Mouse (Mus musculus) left cerebral cortex, postnatal 25 days (tissue): ENCODE measurements around the gene Atp10a. TPM values are rescaled to one million over a fixed set of nuclear protein-coding genes. Genes with fewer than 3 reads are reported as not detected.
"Not testable (repeated sequence)": the region's sequence is repeated elsewhere in the genome, so short reads cannot be mapped to it uniquely, and the experiment has no call there.

Source experiments
- DNase-seq, 2 experiments: peaks; one replicate each; pipeline ENCODE4 v3.0.0; 2022; ENCODE audit warnings: low spot score in 2 of 2, mixed read lengths in 1 of 2
- intact Hi-C: fragments of 180-260 bp; cut with DNase I; formaldehyde crosslinking; loops from one replicate; pipeline ENCODE4 v1.15.1; 2025
- total RNA-seq, 2 experiments: library from RNA; stranded (reverse); gene quantifications; 2 replicates each; pipeline ENCODE4 v1.2.3; 2021

Gene Atp10a
- total RNA-seq, 2 experiments from 2014 or later = 6.3 to 9.0 TPM

DNA sequence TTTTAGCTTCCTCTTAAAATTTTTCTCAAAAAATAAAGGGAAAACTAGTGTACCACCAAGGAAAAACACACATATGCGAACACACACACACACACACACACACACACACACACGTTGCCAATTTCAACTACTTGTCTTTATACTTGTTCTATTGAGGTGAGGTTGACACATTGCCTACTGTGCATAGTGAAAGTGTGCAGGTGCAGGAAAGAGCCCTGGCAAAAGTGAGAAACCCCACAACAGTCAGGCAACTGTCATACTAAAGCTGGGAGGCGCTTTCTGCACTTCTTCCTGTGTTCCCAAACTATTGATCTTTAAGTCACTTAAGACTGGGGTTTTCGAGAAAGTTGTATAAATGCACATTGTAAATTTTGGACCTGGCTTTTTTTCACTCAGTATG, 103.3 kb downstream of the Atp10a start:
- intact Hi-C loops = loop anchor here (10.0 kb wide), 1 partner anchor 354 kb away; no protein-coding TSS in a partner anchor
- no peak for DNase-seq

GRCm38 (mm10) chr7:58767257-58767656, 111.3 kb downstream of the Atp10a start:
- intact Hi-C loops = loop anchor here (5.0 kb wide), 1 partner anchor 160 kb away; no protein-coding TSS in a partner anchor
- DNase-seq = peak; percentile 49 to 66

DNA sequence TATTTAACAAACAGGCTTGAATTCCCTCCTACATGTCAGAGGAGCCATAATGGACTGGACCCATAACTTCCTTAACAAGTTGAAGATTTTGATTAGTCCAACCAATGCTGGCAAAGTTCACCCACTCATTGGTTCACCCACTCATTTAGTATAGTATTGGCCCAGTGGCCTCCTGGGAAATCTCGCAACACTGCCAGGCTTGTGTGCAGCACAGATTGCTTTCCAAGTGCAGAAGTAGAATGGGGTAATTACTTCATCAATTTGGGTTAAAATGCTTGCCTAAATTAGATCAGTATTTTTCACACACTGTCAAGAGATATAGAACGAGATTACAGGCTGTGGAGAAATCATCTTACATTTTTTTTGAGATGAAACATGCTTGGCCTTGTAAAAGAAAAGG, 112.3 kb downstream of the Atp10a start:
- DNase-seq = peak in 1 of 2 experiments; percentile 29
- intact Hi-C loops = loop anchor here (5.0 kb wide), 1 partner anchor 159 kb away; no protein-coding TSS in a partner anchor

DNA sequence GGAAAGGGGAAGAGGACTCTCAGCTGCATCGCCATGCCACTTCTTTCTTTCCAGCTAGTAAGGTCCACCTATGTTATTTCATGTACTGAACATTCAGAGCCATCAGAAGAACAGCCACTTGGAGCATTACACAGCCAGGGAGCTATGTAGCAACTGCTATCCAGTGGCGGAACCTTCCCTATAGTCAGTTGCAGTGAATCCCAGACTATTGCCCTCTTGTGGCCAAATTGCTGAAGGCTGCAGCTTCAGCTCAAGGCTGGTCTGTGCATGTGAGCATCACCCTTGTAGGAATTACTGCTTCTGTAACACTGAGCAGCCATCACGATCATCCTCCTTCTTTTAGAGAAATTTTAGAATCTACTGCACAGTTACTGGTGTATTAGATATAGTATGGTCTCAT, 114.3 kb downstream of the Atp10a start:
- DNase-seq = peak in 1 of 2 experiments; percentile 31
- intact Hi-C loops = no loop called here

GRCm38 (mm10) chr7:58772048-58772690, 116.2 kb downstream of the Atp10a start:
- peak in 1 of 2 experiments; percentile 64 for DNase-seq
- intact Hi-C loops = loop anchor here (2.0 kb wide), 1 partner anchor 73 kb away; no protein-coding TSS in a partner anchor

- DNase-seq = no peak
- intact Hi-C loops = no loop called here
Measured at GRCm38 (mm10) chr7:58779146-58779545, 123.2 kb downstream of the Atp10a start.

GRCm38 (mm10) chr7:58786986-58787385, 131.0 kb downstream of the Atp10a start:
- intact Hi-C loops = no loop called here
- no peak for DNase-seq

DNA sequence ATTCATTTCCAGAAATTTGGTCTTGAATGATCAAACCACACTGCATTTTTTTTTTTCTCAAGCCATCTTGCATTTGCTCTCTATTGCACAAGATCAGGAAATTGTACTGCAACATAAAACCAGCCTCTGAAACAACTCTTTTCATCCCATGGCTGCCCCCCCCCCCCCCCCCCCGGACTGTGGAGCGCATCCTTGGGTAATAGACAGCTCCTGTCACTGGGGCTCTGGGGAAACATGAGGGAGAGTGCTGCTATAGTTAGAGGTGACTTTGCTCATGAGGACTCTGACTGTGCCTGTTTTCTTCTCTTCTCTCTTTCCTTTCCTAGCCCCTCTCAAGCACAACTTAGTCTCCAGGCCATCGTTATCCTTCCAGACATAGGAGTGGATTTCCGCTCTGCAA, 131.6 kb downstream of the Atp10a start:
- no peak for DNase-seq
- intact Hi-C loops = no loop called here

GRCm38 (mm10) chr7:58788424-58789261, 132.7 kb downstream of the Atp10a start:
- DNase-seq = peak; percentile 25 to 46
- intact Hi-C loops = no loop called here

- intact Hi-C loops = no loop called here
- DNase-seq = no peak
Measured at GRCm38 (mm10) chr7:58797281-58797680, 141.3 kb downstream of the Atp10a start.

- DNase-seq = peak in 1 of 2 experiments; percentile 68
- intact Hi-C loops = no loop called here
Measured at GRCm38 (mm10) chr7:58800916-58801315, 144.9 kb downstream of the Atp10a start.

DNA sequence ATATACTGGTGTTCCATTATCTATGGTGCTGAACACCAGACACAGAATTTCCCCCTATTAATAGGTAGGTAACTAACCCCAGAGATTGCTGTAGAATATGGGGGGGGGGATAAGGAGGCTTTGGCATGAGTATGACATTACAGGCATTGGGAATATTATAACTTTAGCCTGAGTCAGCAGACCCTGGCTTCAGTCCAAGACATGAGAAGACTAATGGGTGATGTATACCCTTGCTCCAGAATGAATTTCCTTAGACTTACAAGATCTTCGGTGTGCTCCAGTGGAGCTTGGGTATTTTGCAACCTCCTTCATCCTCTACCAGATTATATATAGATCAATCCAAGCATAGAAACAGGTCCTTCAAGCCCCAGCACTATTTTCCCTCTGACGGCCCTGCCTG, 145.8 kb downstream of the Atp10a start:
- no peak for DNase-seq
- intact Hi-C loops = no loop called here

DNA sequence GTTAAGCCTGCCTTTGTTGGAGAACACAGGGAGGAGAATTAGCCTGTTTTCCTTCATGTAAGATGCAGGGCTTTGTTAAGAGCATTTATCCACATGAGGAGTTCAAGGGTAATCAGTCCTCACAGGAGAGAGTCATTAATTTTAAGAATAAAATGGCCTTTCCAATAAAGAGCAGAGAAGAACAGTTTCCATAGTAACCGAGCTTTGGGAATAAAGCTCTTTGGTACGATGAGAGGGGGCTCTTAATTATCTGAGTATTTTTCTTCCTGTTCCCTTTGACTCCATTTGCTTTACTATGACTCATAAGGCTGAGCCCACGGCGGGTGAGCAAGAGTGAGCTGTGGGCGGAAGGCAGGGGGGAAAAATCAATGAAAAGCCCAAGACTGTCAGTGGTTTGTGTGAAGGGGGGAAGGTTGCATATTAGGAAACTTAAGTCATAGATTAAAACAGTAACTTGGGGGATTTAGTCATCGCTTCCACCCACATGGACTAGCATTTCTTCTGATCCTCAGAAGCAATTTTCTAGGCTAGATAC, 166.2 kb downstream of the Atp10a start:
- intact Hi-C loops = no loop called here
- DNase-seq = peak in 1 of 2 experiments; percentile 57

DNA sequence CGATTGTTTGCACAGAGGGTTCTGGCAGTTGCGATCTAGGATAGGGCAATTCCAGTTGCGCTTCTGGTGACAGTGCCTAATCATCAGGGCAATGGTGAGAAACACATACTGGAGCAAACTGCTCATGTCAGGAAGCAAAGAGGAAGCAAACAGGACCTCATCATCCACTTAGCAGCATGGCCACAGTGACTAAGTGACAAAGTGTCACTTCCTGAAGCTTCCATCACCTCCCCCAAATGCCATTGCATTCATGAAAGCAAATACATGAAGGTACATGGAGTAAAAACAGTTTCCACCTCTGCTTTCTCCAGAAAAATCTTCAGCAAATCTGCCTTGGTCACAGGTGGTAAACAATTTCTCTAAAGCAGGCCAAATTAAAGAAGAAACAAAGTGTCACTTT, 168.7 kb downstream of the Atp10a start:
- intact Hi-C loops = no loop called here
- DNase-seq = no peak

DNA sequence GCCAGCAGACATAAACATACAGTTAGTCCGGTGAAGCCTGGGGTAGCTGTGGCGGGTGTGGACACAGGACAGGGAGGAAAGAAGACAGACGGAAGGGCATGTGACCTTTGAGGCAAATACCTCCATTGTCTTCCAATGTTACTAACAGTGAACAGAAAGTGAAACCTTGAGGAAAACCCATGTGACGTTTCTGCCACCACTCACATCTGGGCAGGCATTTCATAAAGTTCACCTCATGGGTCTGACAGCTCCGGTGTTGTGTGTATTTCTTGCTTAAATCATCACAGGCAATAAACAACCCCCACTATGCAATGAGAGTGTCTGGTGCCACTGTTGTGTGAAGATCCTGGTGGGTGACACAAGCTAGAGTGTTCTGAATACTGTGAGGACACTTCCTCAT, 173.1 kb downstream of the Atp10a start:
- intact Hi-C loops = no loop called here
- no peak for DNase-seq

DNA sequence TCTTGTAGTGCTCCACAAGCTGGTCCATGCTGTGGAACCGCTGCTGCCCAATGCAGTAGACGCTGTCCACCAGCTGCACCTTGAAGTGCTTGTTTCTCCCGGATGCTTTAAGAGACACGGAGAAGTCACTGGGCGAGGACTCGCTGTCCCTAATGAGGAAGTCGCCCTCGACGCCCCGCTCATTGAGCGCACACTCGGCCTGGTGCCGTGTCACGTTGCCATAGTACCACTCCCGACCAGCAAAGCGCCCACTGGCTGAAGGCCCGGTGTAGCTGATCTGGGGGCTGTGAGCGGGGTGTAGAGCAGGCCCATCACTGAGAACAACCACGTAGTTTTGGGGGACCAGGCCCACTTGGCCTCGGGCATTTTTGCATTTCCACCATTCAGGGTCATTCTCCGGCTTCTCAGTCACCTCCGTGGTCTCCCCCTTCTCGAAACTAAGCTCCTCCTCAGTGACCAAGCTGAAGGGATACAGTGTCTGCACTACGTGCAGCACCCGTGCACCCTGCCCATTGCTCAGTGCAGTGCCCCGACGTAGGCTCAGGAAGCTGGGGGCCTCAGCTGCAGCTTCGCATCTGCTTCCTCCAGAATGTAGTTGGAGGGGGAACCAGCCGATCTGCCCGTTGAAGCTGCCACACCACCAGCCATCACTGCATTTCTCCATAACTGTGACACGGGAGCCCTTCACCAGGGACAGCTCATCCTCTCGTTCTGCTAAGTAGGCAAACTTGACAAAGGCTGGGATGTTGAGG, 181.1 kb downstream of the Atp10a start:
- intact Hi-C loops = not testable (repeated sequence)

DNA sequence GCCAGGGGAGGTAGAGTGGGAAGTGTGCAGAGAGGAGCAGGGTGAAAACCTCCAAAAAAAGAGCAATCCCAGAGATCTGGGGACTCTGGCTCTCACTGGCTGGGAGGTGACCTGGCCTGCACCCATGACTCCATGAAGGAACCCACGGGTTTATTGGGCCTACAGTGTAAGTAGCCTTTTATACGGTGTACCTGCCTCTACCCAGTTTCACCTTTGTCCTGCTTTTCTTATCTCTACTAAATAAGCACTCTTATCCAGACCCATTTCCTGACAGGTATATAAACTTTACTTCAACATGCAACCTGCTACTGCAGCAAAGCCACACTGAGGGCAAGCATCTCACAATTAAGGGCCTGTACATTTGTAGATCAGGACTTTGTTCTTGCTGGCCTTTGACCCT, 184.4 kb downstream of the Atp10a start:
- no peak for DNase-seq
- intact Hi-C loops = loop anchor here (5.0 to 10.0 kb wide), 2 partner anchors 108 to 446 kb away; no protein-coding TSS in a partner anchor

More for the DNA sequence above, 181.1 kb downstream of the Atp10a start:
- not testable (repeated sequence) for DNase-seq

DNA sequence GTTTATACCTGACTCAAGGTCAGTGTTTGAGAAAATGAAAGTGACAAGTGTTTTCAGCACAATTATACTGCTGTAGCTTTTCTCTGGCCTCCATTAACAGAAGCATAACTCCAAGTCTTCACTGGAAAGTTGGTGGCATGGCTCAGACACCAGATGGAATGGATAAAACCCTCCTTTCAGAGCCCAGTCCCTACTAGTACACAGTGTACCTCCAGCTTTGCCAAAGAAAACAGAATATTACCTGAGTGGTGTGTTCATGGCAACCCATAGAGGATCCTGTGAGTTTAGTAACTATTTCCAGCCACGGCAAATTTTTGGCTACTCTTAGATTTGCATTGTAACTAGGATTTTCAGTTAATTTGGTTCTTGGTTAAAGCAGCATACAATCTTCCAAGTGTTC, 185.1 kb downstream of the Atp10a start:
- intact Hi-C loops = loop anchor here (5.0 to 10.0 kb wide), 2 partner anchors 109 to 446 kb away; no protein-coding TSS in a partner anchor
- no peak for DNase-seq

DNA sequence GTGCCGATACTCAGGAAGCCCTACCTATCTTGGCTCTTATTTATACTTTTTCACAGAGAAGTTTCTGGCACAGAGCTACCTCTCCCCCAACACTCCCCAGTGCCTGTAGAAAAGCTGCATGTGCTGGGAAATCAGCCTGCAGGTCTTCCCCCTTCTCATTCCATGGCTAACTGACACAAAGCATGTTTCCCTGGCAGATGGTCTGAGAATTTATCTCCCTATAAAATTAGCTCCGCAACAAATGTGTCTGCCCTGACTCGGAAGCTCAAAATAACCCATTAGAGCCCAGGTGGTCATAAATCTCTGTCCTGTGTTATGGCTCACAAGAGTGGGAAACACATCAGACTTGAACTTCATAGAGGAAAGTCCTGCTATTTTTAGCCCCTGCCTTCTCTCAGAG, 186.9 kb downstream of the Atp10a start:
- intact Hi-C loops = loop anchor here (5.0 to 10.0 kb wide), 2 partner anchors 111 to 448 kb away; no protein-coding TSS in a partner anchor
- peak in 1 of 2 experiments; percentile 63 for DNase-seq
